Mouse (Mus musculus) heart, adult 2 months (tissue): Measurements from ENCODE around the gene Themis2. TPM values are rescaled to one million over a fixed set of nuclear protein-coding genes. Genes with fewer than 3 reads are reported as not detected.

ENCODE experiments used
- DNase-seq, 2 experiments: peaks; one replicate each; pipeline ENCODE4 v3.0.0; 2021
- H3K27ac ChIP-seq: fragments of 200-600 bp; 2 replicates; pipeline ENCODE4 v1.8.1; 2022
- H3K27me3 ChIP-seq: fragments of 200-500 bp; 2 replicates; pipeline ENCODE4 v1.6.1; 2012; ENCODE audit warnings: mild to moderate bottlenecking, low read length, inconsistent platforms, mixed read lengths; ENCODE audit not compliant: control insufficient read depth, insufficient read depth
- H3K36me3 ChIP-seq: fragments of 200-500 bp; 2 replicates; pipeline ENCODE4 v1.6.1; 2012; ENCODE audit warnings: low read length, inconsistent platforms; ENCODE audit not compliant: control insufficient read depth, insufficient read depth
- H3K4me1 ChIP-seq: fragments of 200-500 bp; 2 replicates; pipeline ENCODE4 v1.6.1; 2011; ENCODE audit warnings: low read length; ENCODE audit not compliant: control insufficient read depth, insufficient read depth
- H3K4me3 ChIP-seq: fragments of 200-600 bp; 2 replicates; pipeline ENCODE4 v1.8.1; 2022
- H3K79me2 ChIP-seq: fragments of 200-500 bp; replicated peaks from 2 replicates; pipeline ENCODE4 v1.6.1; 2012; ENCODE audit warnings: mild to moderate bottlenecking, inconsistent platforms, low read length, moderate library complexity, mixed read lengths; ENCODE audit not compliant: control insufficient read depth, insufficient read depth
- H3K9ac ChIP-seq: fragments of 200-500 bp; 2 replicates; pipeline ENCODE4 v1.6.1; 2012; ENCODE audit warnings: low read depth, mild to moderate bottlenecking, control low read depth, inconsistent platforms, low read length, mixed read lengths
- CTCF ChIP-seq: fragments of 200-600 bp; IDR thresholded peaks from 2 replicates; pipeline ENCODE4 v1.8.1; 2022; ENCODE audit warnings: antibody characterized with exemption, mild to moderate bottlenecking, moderate library complexity
- EP300 ChIP-seq: fragments of 200-500 bp; IDR thresholded peaks from 2 replicates; pipeline ENCODE4 v1.6.1; 2011; ENCODE audit warnings: low read depth, low read length, control low read depth; ENCODE audit not compliant: insufficient read depth
- POLR2A ChIP-seq: fragments of 200-500 bp; IDR thresholded peaks from 2 replicates; pipeline ENCODE4 v1.6.1; 2011; ENCODE audit warnings: mild to moderate bottlenecking, low read depth, low read length, control low read depth; ENCODE audit not compliant: insufficient read depth
- WGBS: fragments of 180-500 bp; shearing (Covaris S2); methylation state at CpG from one replicate; pipeline ENCODE4 v1.1.7; 2018; 5-methylcytosine and 5-hydroxymethylcytosine counted together
- intact Hi-C: fragments of 180-260 bp; cut with DNase I; formaldehyde crosslinking; loops from one replicate; pipeline ENCODE4 v1.15.1; 2025
- polyA plus RNA-seq: library from polyadenylated mRNA; depleted of rRNA; stranded (reverse); fragments of >200 nt; gene quantifications from 2 replicates; pipeline ENCODE4 v1.2.3, GENCODE M21; 2012
- total RNA-seq, 2 experiments: library from RNA; stranded (reverse); gene quantifications; 2 replicates each; pipeline ENCODE4 v1.2.3; 2021

Gene Themis2
- total and polyA plus RNA-seq, 3 experiments = 1.7 to 4.5 (median 2.1) TPM

- Histone ChIP-seq H3K27ac (no peak overlapping the region), H3K27me3 (no peaks in the 10 kb centered on the region), H3K79me2 (no peaks in the 10 kb centered on the region), H3K9ac (no peak overlapping the region), H3K4me3 (no peak overlapping the region), H3K36me3 (no peaks in the 10 kb centered on the region), H3K4me1 (no peaks in the 10 kb centered on the region)
- intact Hi-C loops = no loop called here
- TF ChIP-seq CTCF (no peak), EP300 (no peak), POLR2A (no peak)
- DNase-seq = no peak
- 77% methylated on average over 8 of the region's 8 CpGs for WGBS
These were observed 6.5 kb downstream of the Themis2 start for GRCm38 (mm10) chr4:132789731-132790130.

DNA sequence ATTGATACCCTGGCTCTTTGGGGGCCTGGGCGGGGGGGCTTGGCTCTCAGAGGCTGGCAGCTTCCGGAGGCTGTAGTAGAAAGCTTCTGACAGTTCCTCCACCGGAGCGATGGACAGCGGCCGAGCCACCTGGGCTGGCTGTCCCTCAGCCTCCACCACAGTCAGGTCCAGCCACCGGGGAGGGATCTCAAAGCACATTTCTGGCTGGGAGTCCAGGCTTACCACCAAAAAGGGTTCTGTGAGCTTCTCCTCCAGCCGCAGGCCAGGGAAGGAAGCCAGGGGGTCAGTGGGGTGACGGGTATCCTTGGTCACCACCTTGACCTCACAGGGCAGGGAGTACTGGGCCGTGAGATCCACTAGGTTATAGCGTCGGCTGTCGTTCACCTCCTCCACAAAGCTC, 11.0 kb downstream of the Themis2 start:
- TF ChIP-seq POLR2A (no peak), EP300 (no peak), CTCF (no peak)
- intact Hi-C loops = no loop called here
- no peaks in the 10 kb centered on the region for H3K4me1 ChIP-seq
- no peak overlapping the region for H3K4me3 ChIP-seq
- H3K36me3 ChIP-seq = no peaks in the 10 kb centered on the region
- DNase-seq = no peak
- H3K27me3 ChIP-seq = no peaks in the 10 kb centered on the region
- H3K9ac ChIP-seq = no peak overlapping the region
- H3K27ac ChIP-seq = no peak overlapping the region
- no peaks in the 10 kb centered on the region for H3K79me2 ChIP-seq
- WGBS = 91% methylated on average over 13 of the region's 13 CpGs

GRCm38 (mm10) chr4:132783732-132784131, 12.5 kb downstream of the Themis2 start:
- Histone ChIP-seq H3K27ac (no peak overlapping the region), H3K36me3 (no peaks in the 10 kb centered on the region), H3K79me2 (no peaks in the 10 kb centered on the region), H3K4me1 (no peaks in the 10 kb centered on the region), H3K4me3 (no peak overlapping the region), H3K9ac (no peak overlapping the region), H3K27me3 (no peaks in the 10 kb centered on the region)
- intact Hi-C loops = no loop called here
- WGBS = 82% methylated on average over 2 of the region's 2 CpGs
- no peak for TF ChIP-seq CTCF
- no peak for TF ChIP-seq EP300
- TF ChIP-seq POLR2A = no peak
- DNase-seq = no peak

DNA sequence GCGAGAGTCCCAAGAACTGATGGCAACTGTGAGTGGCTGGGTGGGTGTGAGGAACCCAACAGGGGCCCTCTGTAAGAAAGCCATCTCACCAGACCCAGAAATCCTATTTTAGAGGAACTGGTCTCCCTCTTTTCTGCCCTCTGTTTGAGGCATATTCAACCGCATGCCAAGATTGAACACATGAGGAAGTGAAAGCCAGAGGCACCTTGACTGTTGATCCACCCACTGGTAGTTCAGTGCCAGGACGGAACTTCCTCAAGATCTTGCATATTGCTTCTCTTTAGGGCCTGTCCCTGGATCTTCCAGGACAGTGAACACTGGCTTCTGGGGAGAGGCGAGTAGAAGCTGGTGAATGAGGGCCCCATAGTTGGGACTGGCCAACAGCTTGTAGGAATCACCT, 15.9 kb downstream of the Themis2 start:
- WGBS = 89% methylated on average over 4 of the region's 4 CpGs
- Histone ChIP-seq H3K36me3 (no peaks in the 10 kb centered on the region), H3K79me2 (no peaks in the 10 kb centered on the region), H3K27ac (no peak overlapping the region), H3K4me1 (no peaks in the 10 kb centered on the region), H3K27me3 (no peaks in the 10 kb centered on the region), H3K4me3 (no peak overlapping the region), H3K9ac (no peak overlapping the region)
- peak in 1 of 2 experiments; percentile 49 for DNase-seq
- intact Hi-C loops = no loop called here
- TF ChIP-seq EP300 (no peak), POLR2A (no peak), CTCF (no peak)

DNA sequence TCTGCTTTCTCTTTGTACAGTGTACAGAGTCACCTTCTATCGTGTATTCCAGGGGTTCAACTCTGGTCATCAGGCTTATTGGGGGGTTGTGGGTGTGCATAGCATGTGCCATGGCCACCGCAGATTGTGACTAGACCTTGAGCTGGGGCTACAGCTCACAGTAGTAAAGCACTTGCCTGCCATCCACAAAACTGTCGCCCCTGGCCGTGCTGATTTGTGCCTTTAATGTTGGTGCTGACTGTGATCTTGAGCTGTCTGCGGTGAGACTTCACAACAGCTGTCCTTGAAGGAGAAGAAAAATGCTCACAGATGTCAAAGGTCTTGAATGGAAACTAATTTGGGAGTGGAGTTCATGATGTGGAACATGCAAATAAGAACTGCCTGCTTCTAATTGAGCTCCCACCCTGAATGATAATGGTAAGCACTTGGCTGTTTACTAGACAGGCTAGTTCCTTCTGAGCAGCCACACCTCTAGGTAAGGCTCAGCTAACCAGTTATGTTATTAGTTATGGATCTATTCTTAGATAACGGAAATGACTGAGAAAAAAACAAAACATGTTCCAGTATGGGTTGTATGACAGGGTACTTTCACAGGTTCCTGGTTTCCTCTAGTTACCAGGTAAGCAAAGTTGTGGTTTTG, 17.5 kb downstream of the Themis2 start:
- no peak overlapping the region for H3K4me3 ChIP-seq
- WGBS = 95% methylated on average over 6 of the region's 6 CpGs
- DNase-seq = no peak
- no peaks in the 10 kb centered on the region for H3K36me3 ChIP-seq
- TF ChIP-seq EP300 (no peak), CTCF (no peak), POLR2A (no peak)
- no peak overlapping the region for H3K27ac ChIP-seq
- no peaks in the 10 kb centered on the region for H3K27me3 ChIP-seq
- intact Hi-C loops = no loop called here
- no peak overlapping the region for H3K9ac ChIP-seq
- H3K4me1 ChIP-seq = no peaks in the 10 kb centered on the region
- no peaks in the 10 kb centered on the region for H3K79me2 ChIP-seq

DNA sequence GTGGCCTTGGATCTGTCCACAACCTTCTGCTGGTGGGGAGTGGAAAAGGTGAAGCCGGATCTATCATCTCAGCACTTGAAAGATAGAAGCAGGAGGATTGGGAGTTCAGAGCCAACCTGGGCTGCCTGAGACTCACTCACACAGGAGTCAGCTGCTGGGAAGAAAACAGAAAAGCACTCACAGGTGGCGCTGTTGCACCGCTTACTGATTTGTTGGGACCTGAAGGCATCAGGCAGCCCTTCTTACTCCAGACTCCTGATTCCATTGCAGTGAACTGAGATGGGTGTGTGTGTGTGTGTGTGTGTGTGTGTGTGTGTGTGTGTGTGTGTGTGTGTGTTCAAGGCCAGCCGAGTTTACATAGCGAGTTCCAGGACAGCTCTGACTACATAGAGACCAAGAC, 19.4 kb downstream of the Themis2 start:
- intact Hi-C loops = loop anchor here (1.0 to 2.0 kb wide), 2 partner anchors 48 to 154 kb away; no protein-coding TSS in a partner anchor
- H3K4me3 ChIP-seq = no peak overlapping the region
- peak; percentile 70 to 81 for DNase-seq
- H3K4me1 ChIP-seq = no peaks in the 10 kb centered on the region
- H3K9ac ChIP-seq = no peak overlapping the region
- TF ChIP-seq CTCF = peak; percentile 70
- TF ChIP-seq EP300 = 0 out of 2 replicates have a peak, but pooled peaks have one; percentile 50
- no peak for TF ChIP-seq POLR2A
- H3K36me3 ChIP-seq = no peaks in the 10 kb centered on the region
- no peaks in the 10 kb centered on the region for H3K79me2 ChIP-seq
- H3K27me3 ChIP-seq = no peaks in the 10 kb centered on the region
- WGBS = 80% methylated on average over 5 of the region's 5 CpGs
- no peak overlapping the region for H3K27ac ChIP-seq
